Mouse (Mus musculus): ENCODE data around the gene Gm21860.
"Not testable (repeated sequence)": the region's sequence is repeated elsewhere in the genome, so short reads cannot be mapped to it uniquely, and the experiment has no call there.

DNA sequence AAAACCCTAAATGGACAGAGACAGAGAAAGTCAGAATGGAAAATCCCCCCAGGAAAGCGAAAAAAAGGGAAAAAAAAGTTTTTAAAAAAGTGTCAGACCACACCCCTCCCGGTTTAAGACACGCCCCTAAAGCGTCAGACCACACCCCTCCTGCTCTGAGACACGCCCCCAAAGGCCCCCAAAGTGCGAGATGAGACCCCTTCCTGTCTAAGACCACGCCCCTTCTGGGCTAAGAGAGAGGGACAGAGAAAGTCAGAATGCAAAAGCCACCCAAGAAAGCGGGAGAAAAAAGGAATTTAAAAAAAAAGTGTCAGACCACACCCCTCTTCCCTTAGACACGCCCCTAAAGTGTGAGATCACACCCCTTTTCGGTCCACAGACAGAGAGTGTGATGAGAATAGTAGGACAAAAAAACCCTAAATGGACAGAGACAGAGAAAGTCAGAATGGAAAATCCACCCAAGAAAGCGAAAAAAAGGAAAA, 15.0 kb downstream of the Gm21860 start:
- not testable (repeated sequence) for TF ChIP-seq CTCF (IDR thresholded peaks at IDR 0.05; ENCODE audit: borderline replicate concordance, insufficient read depth, low read length); POLR2A (IDR thresholded peaks at IDR 0.05; ENCODE audit: low read depth, low read length)

Data from embryonic fibroblast, embryonic 13.5 days (primary cell).